Mouse (Mus musculus) hindbrain, embryonic 15.5 days (tissue): ENCODE measurements around the gene Klf7. TPM values are rescaled to one million over a fixed set of nuclear protein-coding genes. Genes with fewer than 3 reads are reported as not detected.

Experiments used
- ATAC-seq: fragments of 200-750 bp; cut with Nextera tagmentation; 2 replicates; pipeline ENCODE4 v1.8.0; 2017; ENCODE audit warnings: low read depth, moderate number of reproducible peaks, moderate TSS enrichment; ENCODE audit not compliant: low FRiP score
- H3K27ac ChIP-seq: fragments of 300-500 bp; sonication (generic); replicated peaks from 2 replicates; pipeline ENCODE4 v1.5.1; 2015; ENCODE audit warnings: mild to moderate bottlenecking, inconsistent platforms
- H3K27me3 ChIP-seq: fragments of 300-500 bp; sonication (generic); 2 replicates; pipeline ENCODE4 v1.6.1; 2015; ENCODE audit warnings: control low read depth, inconsistent platforms
- H3K36me3 ChIP-seq: fragments of 300-500 bp; sonication (generic); 2 replicates; pipeline ENCODE4 v1.6.1; 2015; ENCODE audit warnings: control low read depth, inconsistent platforms
- H3K4me1 ChIP-seq: fragments of 300-500 bp; sonication (generic); replicated peaks from 2 replicates; pipeline ENCODE4 v1.6.1; 2015; ENCODE audit warnings: control low read depth, inconsistent platforms
- H3K4me2 ChIP-seq: fragments of 300-500 bp; sonication (generic); 2 replicates; pipeline ENCODE4 v1.6.1; 2015; ENCODE audit warnings: moderate library complexity, mild to moderate bottlenecking, inconsistent platforms
- H3K4me3 ChIP-seq: fragments of 300-500 bp; sonication (generic); 2 replicates; pipeline ENCODE4 v1.5.1; 2015; ENCODE audit warnings: mild to moderate bottlenecking, inconsistent platforms
- H3K9ac ChIP-seq: fragments of 300-500 bp; sonication (generic); 2 replicates; pipeline ENCODE4 v1.6.1; 2015; ENCODE audit warnings: inconsistent platforms
- H3K9me3 ChIP-seq: fragments of 300-500 bp; sonication (generic); 2 replicates; pipeline ENCODE4 v1.6.1; 2016; ENCODE audit warnings: control low read depth, inconsistent platforms
- WGBS: fragments of 180-500 bp; shearing (Covaris S2); methylation state at CpG from one replicate; pipeline ENCODE4 v1.1.7; 2015; 5-methylcytosine and 5-hydroxymethylcytosine counted together
- polyA plus RNA-seq: library from polyadenylated mRNA; unstranded; fragments of >200 nt; fragmentation: Nextera tagmentation; extraction: Ambion mirVana; gene quantifications from 2 replicates; pipeline ENCODE4 v1.2.1, GENCODE M21; 2015

Gene Klf7
- polyA plus RNA-seq, 1 experiment from 2014 or later = 117 TPM

- Histone ChIP-seq H3K27me3 (no peaks in the 10 kb centered on the region), H3K9me3 (no peaks in the 10 kb centered on the region), H3K9ac (no peak overlapping the region), H3K4me1 (peaks cover 64% of the 10 kb centered on the region), H3K36me3 (peaks cover 11% of the 10 kb centered on the region), H3K4me3 (no peak overlapping the region), H3K27ac (no peak overlapping the region), H3K4me2 (no peak overlapping the region)
- 57% methylated on average over 2 of the region's 2 CpGs for WGBS
- no peak for ATAC-seq
Observed at GRCm38 (mm10) chr1:64081217-64081616, 40.9 kb downstream of the Klf7 start.

GRCm38 (mm10) chr1:64080263-64080662 lies 41.8 kb downstream of the Klf7 start:
- Histone ChIP-seq H3K9me3 (no peaks in the 10 kb centered on the region), H3K4me1 (peaks cover 57% of the 10 kb centered on the region), H3K4me3 (no peak overlapping the region), H3K36me3 (peaks cover 11% of the 10 kb centered on the region), H3K27me3 (no peaks in the 10 kb centered on the region), H3K27ac (no peak overlapping the region), H3K9ac (no peak overlapping the region), H3K4me2 (no peak overlapping the region)
- ATAC-seq = no peak
- 91% methylated on average over 2 of the region's 2 CpGs for WGBS

- H3K27me3 ChIP-seq = no peaks in the 10 kb centered on the region
- no peak overlapping the region for H3K4me2 ChIP-seq
- ATAC-seq = peak; percentile 49
- peaks cover 15% of the 10 kb centered on the region for H3K36me3 ChIP-seq
- no peaks in the 10 kb centered on the region for H3K9me3 ChIP-seq
- H3K4me3 ChIP-seq = no peak overlapping the region
- H3K9ac ChIP-seq = no peak overlapping the region
- peaks cover 54% of the 10 kb centered on the region for H3K4me1 ChIP-seq
- no peak overlapping the region for H3K27ac ChIP-seq
- WGBS = 63% methylated on average over 20 of the region's 20 CpGs
Observed at GRCm38 (mm10) chr1:64078747-64079211, 43.3 kb downstream of the Klf7 start.

- no peak overlapping the region for H3K27ac ChIP-seq
- peaks cover 53% of the 10 kb centered on the region for H3K4me1 ChIP-seq
- H3K9me3 ChIP-seq = no peaks in the 10 kb centered on the region
- H3K4me2 ChIP-seq = no peak overlapping the region
- no peak for ATAC-seq
- H3K9ac ChIP-seq = no peak overlapping the region
- no peaks in the 10 kb centered on the region for H3K27me3 ChIP-seq
- peaks cover 15% of the 10 kb centered on the region for H3K36me3 ChIP-seq
- WGBS = 58% methylated on average over 9 of the region's 9 CpGs
- H3K4me3 ChIP-seq = no peak overlapping the region
Observed at GRCm38 (mm10) chr1:64078011-64078746, 43.9 kb downstream of the Klf7 start.

GRCm38 (mm10) chr1:64074051-64074450 lies 48.0 kb downstream of the Klf7 start:
- 68% methylated on average over 5 of the region's 5 CpGs for WGBS
- no peak overlapping the region for H3K9ac ChIP-seq
- peaks cover 58% of the 10 kb centered on the region for H3K4me1 ChIP-seq
- H3K4me2 ChIP-seq = no peak overlapping the region
- no peak overlapping the region for H3K27ac ChIP-seq
- H3K9me3 ChIP-seq = no peaks in the 10 kb centered on the region
- no peak for ATAC-seq
- H3K36me3 ChIP-seq = peaks cover 15% of the 10 kb centered on the region
- no peak overlapping the region for H3K4me3 ChIP-seq
- no peaks in the 10 kb centered on the region for H3K27me3 ChIP-seq

GRCm38 (mm10) chr1:64070947-64071346 lies 51.1 kb downstream of the Klf7 start:
- no peak overlapping the region for H3K4me3 ChIP-seq
- H3K27me3 ChIP-seq = no peaks in the 10 kb centered on the region
- no peak overlapping the region for H3K4me2 ChIP-seq
- no peak overlapping the region for H3K9ac ChIP-seq
- WGBS = 61% methylated on average over 2 of the region's 2 CpGs
- H3K9me3 ChIP-seq = no peaks in the 10 kb centered on the region
- no peak overlapping the region for H3K27ac ChIP-seq
- H3K4me1 ChIP-seq = peaks cover 71% of the 10 kb centered on the region
- H3K36me3 ChIP-seq = peaks cover 4% of the 10 kb centered on the region; the same call in 1 of the 2 replicates
- ATAC-seq = no peak

GRCm38 (mm10) chr1:64066320-64067254 lies 55.5 kb downstream of the Klf7 start:
- no peak overlapping the region for H3K4me3 ChIP-seq
- no peaks in the 10 kb centered on the region for H3K9me3 ChIP-seq
- H3K4me2 ChIP-seq = peak overlapping the region; percentile 30
- peaks cover 95% of the 10 kb centered on the region for H3K4me1 ChIP-seq
- H3K27ac ChIP-seq = peak overlapping the region; percentile 80
- ATAC-seq = peak; percentile 94
- H3K36me3 ChIP-seq = no peaks in the 10 kb centered on the region
- 18% methylated on average over 10 of the region's 10 CpGs for WGBS
- H3K27me3 ChIP-seq = no peaks in the 10 kb centered on the region
- H3K9ac ChIP-seq = no peak overlapping the region

- H3K4me3 ChIP-seq = no peak overlapping the region
- peaks cover 75% of the 10 kb centered on the region for H3K4me1 ChIP-seq
- H3K36me3 ChIP-seq = no peaks in the 10 kb centered on the region
- peak overlapping the region; percentile 77 for H3K27ac ChIP-seq
- no peak overlapping the region for H3K9ac ChIP-seq
- no peak for ATAC-seq
- H3K4me2 ChIP-seq = 0 out of 2 replicates have a peak overlapping the region, but pooled peaks have one; percentile 11
- no peaks in the 10 kb centered on the region for H3K9me3 ChIP-seq
- 43% methylated on average over 10 of the region's 10 CpGs for WGBS
- H3K27me3 ChIP-seq = no peaks in the 10 kb centered on the region
Observed at GRCm38 (mm10) chr1:64061488-64061887, 60.6 kb downstream of the Klf7 start.

- Histone ChIP-seq H3K4me1 (peaks cover 75% of the 10 kb centered on the region), H3K4me3 (no peak overlapping the region), H3K4me2 (peak overlapping the region; percentile 11), H3K36me3 (no peaks in the 10 kb centered on the region), H3K9me3 (no peaks in the 10 kb centered on the region), H3K27ac (peak overlapping the region; percentile 77), H3K9ac (peak overlapping the region; percentile 31; the same call in 1 of the 2 replicates), H3K27me3 (no peaks in the 10 kb centered on the region)
- 21% methylated on average over 9 of the region's 9 CpGs for WGBS
- peak; percentile 55 for ATAC-seq
Observed at GRCm38 (mm10) chr1:64060699-64061454, 61.2 kb downstream of the Klf7 start.

- Histone ChIP-seq H3K4me3 (no peak overlapping the region), H3K27me3 (no peaks in the 10 kb centered on the region), H3K9me3 (no peaks in the 10 kb centered on the region), H3K9ac (peak overlapping the region; percentile 31; the same call in 1 of the 2 replicates), H3K36me3 (no peaks in the 10 kb centered on the region), H3K27ac (peak overlapping the region; percentile 77), H3K4me1 (peaks cover 75% of the 10 kb centered on the region), H3K4me2 (0 out of 2 replicates have a peak overlapping the region, but pooled peaks have one; percentile 11)
- 43% methylated on average over 7 of the region's 7 CpGs for WGBS
- ATAC-seq = no peak
Observed at GRCm38 (mm10) chr1:64060116-64060515, 62.0 kb downstream of the Klf7 start.

- Histone ChIP-seq H3K4me3 (no peak overlapping the region), H3K9ac (no peak overlapping the region), H3K27ac (no peak overlapping the region), H3K36me3 (no peaks in the 10 kb centered on the region), H3K4me2 (no peak overlapping the region), H3K9me3 (no peaks in the 10 kb centered on the region), H3K4me1 (peaks cover 43% of the 10 kb centered on the region), H3K27me3 (no peaks in the 10 kb centered on the region)
- no peak for ATAC-seq
- 82% methylated on average over 2 of the region's 2 CpGs for WGBS
Observed at GRCm38 (mm10) chr1:64056541-64056940, 65.5 kb downstream of the Klf7 start.
